Mouse (Mus musculus) E14TG2a.4 (cell line): ENCODE results near the gene Col8a1.

Experiments used
- H3K27me3 ChIP-seq: 2 replicates; pipeline ENCODE4 v1.6.1; 2014; ENCODE audit warnings: low read length, control low read depth; ENCODE audit not compliant: insufficient read depth
- H3K36me3 ChIP-seq: 2 replicates; pipeline ENCODE4 v1.6.1; 2014; ENCODE audit warnings: low read length, control low read depth; ENCODE audit not compliant: insufficient read depth
- H3K4me1 ChIP-seq: replicated peaks from 2 replicates; pipeline ENCODE4 v1.6.1; 2014; ENCODE audit warnings: low read depth, low read length, control low read depth
- H3K4me3 ChIP-seq: replicated peaks from 2 replicates; pipeline ENCODE4 v1.5.1; 2014; ENCODE audit warnings: mild to moderate bottlenecking, low read length
- H3K9me3 ChIP-seq: 2 replicates; pipeline ENCODE4 v1.6.1; 2014; ENCODE audit warnings: low read length, control low read depth
- CTCF ChIP-seq: conservative IDR thresholded peaks from 2 replicates; pipeline ENCODE4 v1.5.1; 2014; ENCODE audit warnings: low read length
- NANOG ChIP-seq: IDR thresholded peaks from 2 replicates; pipeline ENCODE4 v1.6.1; 2014; ENCODE audit warnings: borderline replicate concordance, low read length, mixed read lengths
- POU5F1 ChIP-seq: IDR thresholded peaks from 2 replicates; pipeline ENCODE4 v1.6.1; 2014; ENCODE audit warnings: low read length, borderline replicate concordance

The Col8a1 gene

GRCm38 (mm10) chr16:57718982-57719381, 35.6 kb downstream of the Col8a1 start:
- no peak overlapping the region for H3K4me3 ChIP-seq
- no peaks in the 10 kb centered on the region for H3K36me3 ChIP-seq
- H3K4me1 ChIP-seq, result no peaks in the 10 kb centered on the region
- H3K9me3 ChIP-seq, result no peaks in the 10 kb centered on the region
- TF ChIP-seq NANOG (no peak), CTCF (no peak), POU5F1 (no peak)
- H3K27me3 ChIP-seq, result no peaks in the 10 kb centered on the region

- peaks cover 30% of the 10 kb centered on the region for H3K9me3 ChIP-seq
- TF ChIP-seq POU5F1 (no peak), CTCF (no peak), NANOG (no peak)
- no peaks in the 10 kb centered on the region for H3K4me1 ChIP-seq
- no peaks in the 10 kb centered on the region for H3K27me3 ChIP-seq
- H3K36me3 ChIP-seq, result no peaks in the 10 kb centered on the region
- no peak overlapping the region for H3K4me3 ChIP-seq
These were observed 55.8 kb downstream of the Col8a1 start for GRCm38 (mm10) chr16:57698733-57699132.

GRCm38 (mm10) chr16:57694694-57695093, 59.8 kb downstream of the Col8a1 start:
- no peaks in the 10 kb centered on the region for H3K36me3 ChIP-seq
- no peaks in the 10 kb centered on the region for H3K4me1 ChIP-seq
- no peaks in the 10 kb centered on the region for H3K27me3 ChIP-seq
- TF ChIP-seq POU5F1 (no peak), CTCF (no peak), NANOG (no peak)
- no peak overlapping the region for H3K4me3 ChIP-seq
- peaks cover 30% of the 10 kb centered on the region for H3K9me3 ChIP-seq

- Histone ChIP-seq H3K36me3 (no peaks in the 10 kb centered on the region), H3K27me3 (no peaks in the 10 kb centered on the region), H3K4me1 (no peaks in the 10 kb centered on the region), H3K9me3 (peaks cover 30% of the 10 kb centered on the region), H3K4me3 (no peak overlapping the region)
- no peak for TF ChIP-seq NANOG
- no peak for TF ChIP-seq CTCF
- TF ChIP-seq POU5F1, result no peak
These were observed 60.5 kb downstream of the Col8a1 start for GRCm38 (mm10) chr16:57693906-57694522.

GRCm38 (mm10) chr16:57685790-57686399, 68.6 kb downstream of the Col8a1 start:
- H3K4me1 ChIP-seq, result no peaks in the 10 kb centered on the region
- TF ChIP-seq NANOG, result no peak
- TF ChIP-seq CTCF, result no peak
- TF ChIP-seq POU5F1, result no peak

GRCm38 (mm10) chr16:57672251-57672650, 82.3 kb downstream of the Col8a1 start:
- H3K9me3 ChIP-seq, result no peaks in the 10 kb centered on the region
- no peaks in the 10 kb centered on the region for H3K27me3 ChIP-seq
- H3K4me1 ChIP-seq, result no peaks in the 10 kb centered on the region
- no peaks in the 10 kb centered on the region for H3K36me3 ChIP-seq
- no peak for TF ChIP-seq CTCF
- no peak for TF ChIP-seq POU5F1
- TF ChIP-seq NANOG, result no peak
- no peak overlapping the region for H3K4me3 ChIP-seq

More at GRCm38 (mm10) chr16:57685790-57686399, 68.6 kb downstream of the Col8a1 start:
- no peak overlapping the region for H3K4me3 ChIP-seq
- H3K9me3 ChIP-seq, result no peaks in the 10 kb centered on the region
- H3K27me3 ChIP-seq, result no peaks in the 10 kb centered on the region
- no peaks in the 10 kb centered on the region for H3K36me3 ChIP-seq

GRCm38 (mm10) chr16:57671637-57672036, 82.9 kb downstream of the Col8a1 start:
- H3K9me3 ChIP-seq, result no peaks in the 10 kb centered on the region
- H3K4me1 ChIP-seq, result no peaks in the 10 kb centered on the region
- no peaks in the 10 kb centered on the region for H3K27me3 ChIP-seq
- H3K4me3 ChIP-seq, result no peak overlapping the region
- no peaks in the 10 kb centered on the region for H3K36me3 ChIP-seq
- TF ChIP-seq NANOG, result no peak
- no peak for TF ChIP-seq CTCF
- no peak for TF ChIP-seq POU5F1

- Histone ChIP-seq H3K27me3 (no peaks in the 10 kb centered on the region), H3K36me3 (no peaks in the 10 kb centered on the region), H3K4me1 (no peaks in the 10 kb centered on the region), H3K4me3 (no peak overlapping the region), H3K9me3 (no peaks in the 10 kb centered on the region)
- TF ChIP-seq NANOG (no peak), CTCF (peak; percentile 65)
These were observed 85.2 kb downstream of the Col8a1 start for GRCm38 (mm10) chr16:57669348-57669747.

- H3K9me3 ChIP-seq, result no peaks in the 10 kb centered on the region
- no peaks in the 10 kb centered on the region for H3K27me3 ChIP-seq
- H3K4me3 ChIP-seq, result no peak overlapping the region
- no peak for TF ChIP-seq POU5F1
- TF ChIP-seq CTCF, result no peak
- no peak for TF ChIP-seq NANOG
- no peaks in the 10 kb centered on the region for H3K4me1 ChIP-seq
- no peaks in the 10 kb centered on the region for H3K36me3 ChIP-seq
These were observed 91.9 kb downstream of the Col8a1 start for GRCm38 (mm10) chr16:57662661-57663060.
